20 mouse cellular contexts compared by ENCODE assay signal in the genomic region with DNA sequence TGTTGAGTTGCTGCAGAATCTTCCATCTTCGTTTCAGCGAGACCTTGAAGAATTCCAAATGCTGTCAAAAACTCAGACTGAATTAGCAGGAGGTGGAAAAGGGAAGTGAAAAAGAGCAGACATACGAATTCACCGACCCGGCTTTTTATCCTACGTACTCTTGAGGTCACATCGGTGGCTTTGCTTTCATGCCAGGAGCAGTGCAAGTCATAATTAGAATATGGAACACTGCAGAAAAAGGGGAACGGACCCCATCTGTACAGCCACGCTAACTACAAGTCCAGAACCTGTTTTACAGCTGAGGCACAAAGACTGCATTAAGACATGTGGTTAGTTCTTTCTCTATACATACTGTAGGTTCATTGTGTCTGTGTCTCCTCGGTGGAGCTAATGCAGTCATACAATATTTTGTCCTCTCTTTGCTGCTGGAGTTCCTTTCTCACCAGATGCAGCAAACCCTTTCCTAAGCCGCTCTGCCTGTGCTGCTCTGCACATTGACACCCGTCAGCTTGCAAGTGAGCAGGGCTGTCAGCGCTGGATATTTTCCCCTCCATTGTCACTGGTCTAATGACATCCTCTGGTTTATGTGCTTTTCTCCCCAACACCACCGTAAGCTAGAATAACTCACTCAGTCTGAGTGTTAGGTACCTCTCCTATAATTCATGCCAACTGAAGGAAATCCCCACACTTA.
DNase-seq lines count a peak whose midpoint lies in the region; ATAC-seq and TF ChIP-seq lines count a peak whose summit lies in the region.
"Had no signal": no experiment of that assay in that cellular context is flagged by ENCODE, and none has a peak within 500 bp of the region (broad histone marks: within the 10 kb centered on the region; RNA-seq: fewer than 3 reads in every experiment).

No protein-coding gene starts in this region.

- H3K4me2 ChIP-seq in limb, embryonic 11.5 days (ENCODE audit: low read depth, severe bottlenecking) = no peak overlapping the region
- H3K4me2 ChIP-seq: embryonic facial prominence, embryonic 13.5 days; liver, embryonic 12.5 days; lung, embryonic 15.5 days; midbrain, embryonic 12.5 days had no signal

- no peaks in the 10 kb centered on the region for H3K9me3 ChIP-seq in limb, embryonic 11.5 days (ENCODE audit: control insufficient read depth, low read length)
- H3K9me3 ChIP-seq: embryonic facial prominence, embryonic 13.5 days; heart, embryonic 10.5 days; liver, embryonic 12.5 days; lung, embryonic 15.5 days; midbrain, embryonic 12.5 days had no signal

- DNase-seq in heart, adult 11 months = peak; percentile 57
- DNase-seq in heart, postnatal 25 days (ENCODE audit: low spot score) = no peak
- peak; percentile 3 for DNase-seq in retina, postnatal 1 day
- no peak for DNase-seq in retina, embryonic 14.5 days (ENCODE audit: low spot score)
- peak; percentile 34 for DNase-seq in limb, embryonic 11.5 days (ENCODE audit: low spot score)
- DNase-seq in thymus, postnatal 4 days = no peak
- DNase-seq in layer of hippocampus, adult 2 months (ENCODE audit: low spot score in 2 of 2) = no peak
- DNase-seq: cerebellum, adult 8-10 months; gastrocnemius, postnatal 14 days; kidney, adult 18-20 months; layer of hippocampus, postnatal 36 days; right cerebral cortex, postnatal 25 days had no signal

- no peak overlapping the region for H3K9ac ChIP-seq in limb, embryonic 11.5 days (ENCODE audit: low read length)
- H3K9ac ChIP-seq: embryonic facial prominence, embryonic 13.5 days; liver, embryonic 12.5 days; lung, embryonic 15.5 days; midbrain, embryonic 12.5 days had no signal

- TF ChIP-seq CTCF in layer of hippocampus, adult 2 months (conservative IDR thresholded peaks at IDR 0.05) = no peak

- H3K27me3 ChIP-seq in limb, embryonic 11.5 days (ENCODE audit: control insufficient read depth, insufficient read depth, low read length) = no peaks in the 10 kb centered on the region
- H3K27me3 ChIP-seq: embryonic facial prominence, embryonic 13.5 days; liver, embryonic 12.5 days; lung, embryonic 15.5 days; midbrain, embryonic 12.5 days had no signal

- H3K4me3 ChIP-seq in limb, embryonic 11.5 days (ENCODE audit: low read depth, low read length) = no peak overlapping the region
- H3K4me3 ChIP-seq in layer of hippocampus, adult 2 months = no peak overlapping the region
- H3K4me3 ChIP-seq: embryonic facial prominence, embryonic 13.5 days; heart, embryonic 10.5 days; liver, embryonic 12.5 days; lung, embryonic 15.5 days; midbrain, embryonic 12.5 days had no signal

- H3K4me1 ChIP-seq in limb, embryonic 11.5 days (ENCODE audit: control insufficient read depth, insufficient read depth, low read length) = no peaks in the 10 kb centered on the region
- H3K4me1 ChIP-seq: heart, embryonic 10.5 days; liver, embryonic 12.5 days; lung, embryonic 15.5 days; midbrain, embryonic 12.5 days had no signal

- intact Hi-C loops in heart, postnatal 25 days (cut with DNase I) = no loop called here

- WGBS in limb, embryonic 11.5 days = 54% methylated on average over 14 of the region's 14 CpGs

- ATAC-seq in limb, embryonic 11.5 days (ENCODE audit: insufficient number of reproducible peaks, low FRiP score, low TSS enrichment, low read depth) = no peak
- no peak for ATAC-seq in erythroblast, adult 5-6 weeks (replicated peaks; ENCODE audit: low FRiP score, poor library complexity, severe bottlenecking)
- ATAC-seq: liver, embryonic 12.5 days had no signal

- no peak overlapping the region for H3K27ac ChIP-seq in limb, embryonic 11.5 days (replicated peaks; ENCODE audit: low read depth, low read length)
- no peak overlapping the region for H3K27ac ChIP-seq in layer of hippocampus, adult 2 months
- H3K27ac ChIP-seq: embryonic facial prominence, embryonic 13.5 days; heart, embryonic 10.5 days; kidney, postnatal 0 days; liver, embryonic 12.5 days; lung, embryonic 15.5 days; macrophage; midbrain, embryonic 12.5 days had no signal

- H3K36me3 ChIP-seq in limb, embryonic 11.5 days (ENCODE audit: control insufficient read depth, insufficient read depth, low read length) = no peaks in the 10 kb centered on the region
- H3K36me3 ChIP-seq: embryonic facial prominence, embryonic 13.5 days; heart, embryonic 10.5 days; liver, embryonic 12.5 days; lung, embryonic 15.5 days; midbrain, embryonic 12.5 days had no signal

Comparison
In these comparisons a context has a peak if more than half of its experiments do, and no peak if none do; other contexts are left out.
1. DNase-seq: peak in heart, adult 11 months (single experiment), retina, postnatal 1 day (single experiment) and limb, embryonic 11.5 days (single experiment); none in heart, postnatal 25 days (single experiment), retina, embryonic 14.5 days (single experiment), thymus, postnatal 4 days (single experiment) and layer of hippocampus, adult 2 months (0 of 2).